Mouse (Mus musculus): ENCODE results near the gene Gfpt2. TPM values are rescaled to one million over a fixed set of nuclear protein-coding genes. Genes with fewer than 3 reads are reported as not detected.
"Not testable (repeated sequence)": the region's sequence is repeated elsewhere in the genome, so short reads cannot be mapped to it uniquely, and the experiment has no call there.

The Gfpt2 gene
- 1 to 10 TPM; 4.2 to 8.5 (median 6.7) TPM for total RNA-seq (2022)

DNA sequence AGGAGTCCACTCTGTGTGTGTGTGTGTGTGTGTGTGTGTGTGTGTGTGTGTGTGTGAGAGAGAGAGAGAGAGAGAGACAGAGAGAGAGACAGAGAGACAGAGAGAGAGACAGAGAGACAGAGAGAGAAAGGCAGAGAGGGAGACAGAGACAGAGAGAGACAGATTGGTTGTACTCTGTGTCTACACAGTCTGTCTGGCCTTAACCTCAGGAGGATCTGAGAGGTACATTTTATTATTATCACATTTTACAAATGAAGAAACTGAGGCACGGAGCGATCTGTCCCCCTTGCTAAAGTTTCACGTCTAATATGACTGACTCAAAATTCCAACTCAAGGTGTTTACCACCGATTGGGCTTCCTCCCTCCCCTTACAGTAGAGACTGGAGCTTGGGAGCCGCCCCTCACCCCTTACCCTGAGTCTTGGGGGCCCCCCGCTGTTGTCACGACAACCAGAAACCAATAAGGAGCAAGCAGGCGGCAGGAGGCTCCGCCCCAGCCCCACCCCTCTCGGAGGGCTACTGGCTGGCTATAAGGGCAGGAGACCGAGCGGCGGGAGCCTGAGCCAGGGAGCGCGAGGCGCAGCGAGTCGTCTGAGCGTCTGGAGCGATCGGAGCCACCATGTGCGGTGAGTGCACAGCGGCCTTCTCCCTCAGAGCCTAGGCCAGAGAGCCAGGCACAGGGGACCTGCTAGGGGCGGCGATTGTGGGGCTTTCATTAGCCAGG is at the start of gene Gfpt2:
Gene Gfpt2, plus strand, starts transcription at position 560 of the 723 bp plus-strand sequence.
- peak; percentile 55 to 66 for DNase-seq (ENCODE audit: low spot score in 2 of 2)

GRCm38 (mm10) chr11:49744981-49745380 is 49.0 kb upstream of the Gfpt2 start:
- DNase-seq (ENCODE audit: low spot score in 2 of 2): no peak

DNA sequence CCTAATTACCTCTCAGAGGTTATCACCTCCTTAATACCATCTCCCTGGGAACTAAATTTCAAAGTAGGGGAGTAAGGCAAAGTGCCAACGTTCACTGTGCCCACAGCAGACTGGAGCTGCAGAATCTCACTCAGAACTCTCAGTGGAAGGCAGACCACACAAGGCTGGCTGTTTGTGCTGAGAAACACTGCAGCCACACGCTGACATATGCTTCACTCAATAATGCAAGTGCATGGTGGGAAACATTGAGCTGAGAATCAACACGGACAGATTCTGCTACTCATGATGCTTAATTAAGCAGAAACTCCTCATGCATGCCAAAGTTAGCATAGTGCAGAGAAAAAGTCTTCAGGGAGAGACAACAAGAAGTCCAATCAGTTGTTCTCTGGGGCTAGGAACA is 48.1 kb upstream of the Gfpt2 start:
- no peak for DNase-seq (ENCODE audit: low spot score in 2 of 2)

- no peak for DNase-seq (ENCODE audit: low spot score in 2 of 2)
These were observed 47.2 kb upstream of the Gfpt2 start for GRCm38 (mm10) chr11:49746756-49747155.

DNA sequence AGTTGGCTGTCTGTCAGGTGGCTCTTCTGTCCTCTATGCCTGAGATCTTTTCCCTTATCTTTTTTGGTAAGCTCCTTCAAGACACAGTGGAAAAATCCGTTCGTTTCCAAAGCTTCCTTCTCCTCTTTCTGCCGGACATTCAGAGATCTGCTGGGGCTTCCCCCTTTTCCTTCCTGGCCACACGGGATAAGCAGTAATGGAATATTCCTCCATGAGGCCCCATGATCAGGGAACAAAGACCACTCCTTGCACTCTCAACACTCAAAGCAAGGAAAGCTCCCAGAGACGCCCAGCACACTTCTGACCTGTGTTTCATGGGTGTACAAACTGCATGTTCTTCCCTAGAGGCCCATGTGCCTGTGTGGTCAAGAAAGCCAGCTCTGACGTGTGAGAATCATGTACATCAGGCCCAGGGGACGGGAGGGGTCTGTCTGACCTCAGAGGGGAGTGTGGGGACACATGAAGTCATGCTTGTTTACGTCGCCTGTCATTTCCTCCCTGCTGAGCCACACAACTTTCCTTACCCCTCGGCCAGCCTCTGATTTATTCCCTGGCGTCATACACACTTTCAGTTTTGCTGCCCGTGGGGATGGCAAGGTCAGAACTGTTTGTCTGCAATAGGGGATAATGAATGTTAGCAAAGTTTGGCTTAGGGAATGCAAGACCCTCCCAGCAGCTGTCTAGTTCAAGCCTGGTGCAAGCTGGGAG is 38.9 kb upstream of the Gfpt2 start:
- no peak for DNase-seq (ENCODE audit: low spot score in 2 of 2)

DNA sequence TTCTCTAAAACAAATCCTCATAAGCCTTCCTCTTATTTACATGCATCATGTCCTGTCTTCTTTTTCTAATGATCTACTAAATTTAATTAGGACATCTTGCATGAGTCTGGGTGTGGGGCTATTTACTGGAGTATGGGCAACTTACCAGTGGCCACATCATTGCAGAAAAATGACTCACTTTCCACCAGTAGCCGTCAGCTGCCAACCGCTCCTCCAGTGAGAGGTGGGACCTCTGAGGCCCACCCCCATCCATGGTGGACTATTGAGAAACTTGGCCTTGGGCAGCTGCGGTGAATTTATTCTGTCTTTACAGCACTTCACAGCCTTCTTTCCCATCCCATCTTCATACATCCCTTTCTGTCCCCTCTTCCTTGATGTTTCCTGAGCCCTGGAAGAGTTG is 35.9 kb upstream of the Gfpt2 start:
- DNase-seq (ENCODE audit: low spot score in 2 of 2): no peak

- DNase-seq (ENCODE audit: low spot score in 2 of 2): no peak
These were observed 32.8 kb upstream of the Gfpt2 start for GRCm38 (mm10) chr11:49761130-49761529.

DNA sequence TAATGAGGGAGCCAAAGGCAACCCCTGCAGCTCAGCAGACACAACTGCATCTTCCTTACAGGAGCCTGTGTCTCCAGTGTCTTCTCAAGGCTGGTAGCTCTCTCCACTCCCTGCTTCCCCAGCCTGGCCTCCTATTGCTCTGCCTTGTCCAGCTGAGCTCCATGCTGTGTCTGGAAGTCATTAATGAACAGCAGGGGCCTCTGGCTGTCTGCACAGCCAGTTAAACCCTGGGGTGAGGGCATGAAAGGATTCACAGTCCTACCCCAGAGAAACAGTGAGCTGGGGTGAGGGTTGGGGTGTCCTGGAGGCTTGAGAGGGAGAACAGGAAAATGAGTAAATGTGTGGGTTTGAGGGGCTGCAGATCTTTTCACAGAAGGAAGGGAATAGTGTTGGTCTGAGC is 30.4 kb upstream of the Gfpt2 start:
- DNase-seq (ENCODE audit: low spot score in 2 of 2): no peak

DNA sequence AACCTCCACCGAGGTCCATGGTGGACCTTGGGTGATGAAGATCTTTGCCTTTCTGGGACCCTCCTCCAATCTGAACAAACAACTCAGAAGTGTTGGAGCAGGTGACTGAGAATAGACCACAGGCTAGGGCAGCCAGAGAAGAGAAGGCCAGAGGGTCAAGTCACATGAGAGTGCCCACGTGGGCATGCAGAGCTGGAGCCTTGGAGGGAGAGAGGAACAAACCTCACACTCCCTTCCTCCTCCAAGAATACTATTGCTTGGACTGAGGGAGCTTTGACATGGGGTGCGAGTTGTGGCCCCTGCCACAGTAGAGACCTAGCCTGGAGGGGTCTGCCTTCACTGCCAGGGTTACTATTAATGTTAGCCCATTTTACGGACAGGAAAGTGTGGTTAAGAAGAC is 30.0 kb upstream of the Gfpt2 start:
- no peak for DNase-seq (ENCODE audit: low spot score in 2 of 2)

DNA sequence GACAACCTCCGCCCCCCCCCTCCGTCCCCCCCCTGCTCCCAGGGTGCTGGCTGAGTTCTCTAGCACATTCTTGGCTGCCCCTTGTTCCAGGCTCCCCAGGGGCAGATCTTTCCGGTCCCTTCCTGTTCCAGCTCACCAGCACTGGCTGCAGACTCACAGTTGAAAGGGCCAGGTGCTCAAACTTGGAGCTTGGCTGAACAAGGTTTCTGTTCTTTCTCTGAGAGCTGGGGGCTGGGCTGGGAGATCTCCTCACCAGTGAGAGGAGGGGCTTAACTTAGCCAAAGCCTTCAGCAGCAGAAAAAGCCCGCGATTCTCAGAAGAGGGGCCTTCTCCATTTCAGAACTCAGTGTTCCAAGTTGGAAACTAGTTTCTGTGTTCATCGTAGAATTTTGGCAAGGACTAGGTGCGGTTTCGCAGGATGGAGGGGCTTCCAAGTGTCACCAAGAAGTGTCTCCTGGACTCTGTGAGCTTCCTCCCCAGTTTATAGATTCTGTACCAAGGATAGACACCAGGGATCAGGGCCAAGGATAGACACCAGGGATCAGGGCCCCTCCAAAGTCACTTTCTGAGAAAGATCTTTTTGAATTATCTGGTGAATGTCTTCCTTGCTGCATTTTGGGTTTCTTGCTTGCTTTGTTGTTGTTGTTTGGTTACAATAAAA is 29.2 kb upstream of the Gfpt2 start:
- no peak for DNase-seq (ENCODE audit: low spot score in 2 of 2)

DNA sequence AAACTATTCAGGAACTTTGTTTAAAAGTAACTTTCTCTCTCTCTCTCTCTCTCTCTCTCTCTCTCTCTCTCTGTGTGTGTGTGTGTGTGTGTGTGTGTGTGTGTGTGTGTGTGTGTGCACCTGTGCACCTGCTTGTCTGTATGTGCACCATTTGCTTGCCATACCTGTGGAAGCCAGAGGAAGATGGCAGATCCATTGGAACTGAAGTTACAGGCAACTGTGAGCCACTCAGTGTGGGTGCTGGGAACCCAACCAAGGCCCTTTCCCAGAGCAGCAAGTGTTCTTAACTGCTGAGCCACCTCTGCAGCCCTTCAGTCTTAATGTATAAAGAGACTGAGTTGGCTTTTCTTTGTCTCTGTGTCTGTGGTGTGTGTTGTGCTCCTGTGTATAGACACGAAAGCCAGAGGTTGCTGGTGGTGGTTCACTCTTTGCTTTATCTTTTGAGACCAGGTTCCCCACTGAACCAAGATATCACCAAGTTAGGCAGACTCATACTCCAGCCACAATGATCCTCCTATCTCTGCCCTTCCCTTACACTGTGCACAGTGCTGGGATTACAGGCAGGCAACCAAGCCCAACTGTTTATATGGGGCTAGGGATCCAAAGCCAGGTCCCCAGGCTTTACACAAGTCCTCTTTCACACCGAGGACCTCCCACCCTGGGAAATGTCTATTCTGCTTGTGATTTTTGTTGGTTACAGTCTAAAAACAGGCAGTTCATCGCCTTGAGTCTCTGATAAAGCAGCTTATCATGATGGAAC is 28.4 kb upstream of the Gfpt2 start:
- DNase-seq (ENCODE audit: low spot score in 2 of 2): no peak

DNA sequence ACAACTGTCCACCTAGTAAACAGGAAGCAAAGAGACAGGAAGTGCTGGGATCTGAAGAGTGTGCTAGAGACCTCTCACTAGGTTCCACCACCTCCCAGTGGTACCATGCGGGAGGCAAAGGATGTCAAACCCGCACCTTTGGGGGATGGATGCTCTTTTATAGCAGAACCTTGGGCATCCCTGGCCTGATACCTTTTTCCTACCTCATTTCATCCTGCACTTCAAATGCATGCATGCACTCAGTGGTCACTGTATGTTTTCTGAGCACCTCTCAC is 27.9 kb upstream of the Gfpt2 start:
- no peak for DNase-seq (ENCODE audit: low spot score in 2 of 2)

- not testable (repeated sequence) for DNase-seq (ENCODE audit: low spot score in 2 of 2)
These were observed 26.5 kb upstream of the Gfpt2 start for GRCm38 (mm10) chr11:49767497-49767896.

DNA sequence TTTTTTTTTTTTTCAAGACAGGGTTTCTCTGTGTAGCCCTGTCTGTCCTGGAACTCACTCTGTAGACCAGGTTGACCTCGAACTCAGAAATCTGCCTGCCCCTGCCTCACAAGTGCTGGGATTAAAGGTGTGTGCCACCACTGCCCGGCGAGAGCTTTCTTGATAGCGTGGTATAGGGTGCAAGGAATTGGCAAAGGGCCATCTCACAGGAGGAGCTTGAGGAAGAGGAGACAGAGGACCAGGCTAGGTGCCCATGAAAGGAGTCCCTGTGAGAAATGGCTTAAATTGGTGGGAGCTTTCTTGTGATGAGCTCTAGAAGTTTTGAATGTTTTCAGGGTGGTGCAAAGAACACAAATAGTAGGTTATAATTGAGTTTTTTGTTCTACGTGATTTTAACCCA is 25.2 kb upstream of the Gfpt2 start:
- no peak for DNase-seq (ENCODE audit: low spot score in 2 of 2)

- DNase-seq (ENCODE audit: low spot score in 2 of 2): no peak
These were observed 23.1 kb upstream of the Gfpt2 start for GRCm38 (mm10) chr11:49770676-49771550.

- DNase-seq (ENCODE audit: low spot score in 2 of 2): no peak
These were observed 21.7 kb upstream of the Gfpt2 start for GRCm38 (mm10) chr11:49772251-49772650.

GRCm38 (mm10) chr11:49774894-49775293 is 19.1 kb upstream of the Gfpt2 start:
- no peak for DNase-seq (ENCODE audit: low spot score in 2 of 2)

DNA sequence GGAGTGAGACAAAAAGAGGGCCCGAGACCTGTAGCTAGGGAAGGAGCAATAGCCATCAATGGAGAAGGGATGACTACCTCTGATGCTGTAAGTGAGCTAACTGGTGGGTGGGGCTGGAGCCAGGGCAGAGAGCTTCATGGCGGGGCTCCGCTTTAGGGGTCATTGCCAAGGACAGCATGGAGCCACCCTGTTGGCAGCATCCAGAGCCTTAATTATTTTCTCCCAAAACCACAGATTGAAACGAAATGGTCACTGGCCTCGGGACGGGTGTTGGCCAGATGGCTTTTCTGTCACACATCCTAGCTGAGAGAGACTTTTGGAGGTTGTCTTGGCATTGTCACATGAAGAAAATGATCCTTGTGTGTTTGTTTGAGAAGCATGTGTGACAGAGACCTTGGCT is 15.1 kb upstream of the Gfpt2 start:
- DNase-seq (ENCODE audit: low spot score in 2 of 2): no peak

DNA sequence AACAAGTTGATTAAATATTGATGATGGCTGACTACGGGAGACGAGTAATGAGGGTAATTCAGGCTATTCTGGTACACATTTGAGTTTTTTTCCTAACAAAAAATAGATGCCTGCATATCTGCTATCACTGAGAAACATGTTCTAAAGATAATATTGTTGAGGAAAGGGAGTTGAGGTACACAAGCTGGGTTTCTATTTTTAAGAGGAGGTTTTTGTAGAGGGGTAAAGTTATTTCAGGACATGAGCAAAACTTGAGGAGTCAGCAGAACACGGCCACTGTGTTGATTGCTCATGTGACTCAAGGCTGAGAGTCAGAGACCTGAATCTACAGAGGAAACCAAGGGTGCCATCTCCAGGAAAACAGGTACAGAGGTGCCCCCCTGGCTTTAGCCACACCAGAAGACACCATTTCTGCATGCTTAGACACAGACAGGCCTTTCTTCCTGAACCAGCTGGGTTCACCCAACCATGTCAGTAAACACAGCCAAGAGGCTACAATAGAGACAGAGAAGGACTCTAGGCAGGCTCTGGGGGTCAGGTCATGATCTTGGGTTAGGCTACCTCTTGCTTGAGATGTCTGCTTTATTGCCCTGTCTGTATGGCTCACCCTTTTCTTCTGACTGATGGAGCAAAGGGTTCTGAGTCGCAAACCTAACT is 13.7 kb upstream of the Gfpt2 start:
- DNase-seq (ENCODE audit: low spot score in 2 of 2): no peak

GRCm38 (mm10) chr11:49781833-49782399 is 12.1 kb upstream of the Gfpt2 start:
- DNase-seq (ENCODE audit: low spot score in 2 of 2): no peak

All from layer of hippocampus, adult 8-10 months (tissue).